In genomic region chr6:17554757-17555156, GRCm38 (mm10) we compare ENCODE assay signal across 10 mouse cellular contexts.
DNase-seq lines count a peak whose midpoint lies in the region; ATAC-seq and TF ChIP-seq lines count a peak whose summit lies in the region.
"Had no signal": no experiment of that assay in that cellular context is flagged by ENCODE, and none has a peak within 500 bp of the region (broad histone marks: within the 10 kb centered on the region; RNA-seq: fewer than 3 reads in every experiment).

No protein-coding gene starts in this region.

- H3K27me3 ChIP-seq in hindbrain, embryonic 13.5 days, result no peaks in the 10 kb centered on the region
- no peaks in the 10 kb centered on the region for H3K27me3 ChIP-seq in hindbrain, embryonic 12.5 days
- H3K27me3 ChIP-seq in C2C12 (ENCODE audit: control insufficient read depth, insufficient read depth, insufficient read length), result no peaks in the 10 kb centered on the region
- no peaks in the 10 kb centered on the region for H3K27me3 ChIP-seq in intestine, postnatal 0 days (replicated peaks; ENCODE audit: control insufficient read depth, insufficient read depth, low read length)
- H3K27me3 ChIP-seq in liver, embryonic 16.5 days (ENCODE audit: control insufficient read depth, insufficient read depth, low read depth, low read length), result no peaks in the 10 kb centered on the region
- H3K27me3 ChIP-seq: CH12.LX had no signal

- no peak overlapping the region for H3ac ChIP-seq in C2C12 (ENCODE audit: control insufficient read depth, insufficient read length, low read depth)

- no peak for DNase-seq in cerebellum, postnatal 25 days
- DNase-seq in embryo, embryonic 10.5 days (ENCODE audit: low spot score), result no peak
- no peak for DNase-seq in urinary bladder, postnatal 4 days (ENCODE audit: low spot score in 2 of 2)
- DNase-seq: cerebellum, adult 18-20 months had no signal

- no peak overlapping the region for H3K9ac ChIP-seq in hindbrain, embryonic 13.5 days
- H3K9ac ChIP-seq in hindbrain, embryonic 12.5 days, result no peak overlapping the region
- H3K9ac ChIP-seq in intestine, postnatal 0 days (ENCODE audit: low read depth, low read length), result no peak overlapping the region
- H3K9ac ChIP-seq in liver, embryonic 16.5 days (ENCODE audit: low read depth, low read length), result no peak overlapping the region

- H3K79me2 ChIP-seq in C2C12 (ENCODE audit: control insufficient read depth, insufficient read depth), result no peaks in the 10 kb centered on the region

- peaks cover 3% of the 10 kb centered on the region; the same call in 1 of the 2 replicates for H3K4me1 ChIP-seq in hindbrain, embryonic 13.5 days (replicated peaks)
- no peaks in the 10 kb centered on the region for H3K4me1 ChIP-seq in hindbrain, embryonic 12.5 days
- H3K4me1 ChIP-seq in intestine, postnatal 0 days (replicated peaks; ENCODE audit: control insufficient read depth, insufficient read depth, low read length), result peaks cover 16% of the 10 kb centered on the region; the same call in 1 of the 2 replicates
- H3K4me1 ChIP-seq in liver, embryonic 16.5 days (ENCODE audit: control insufficient read depth, low read depth, low read length), result no peaks in the 10 kb centered on the region

- H3K27ac ChIP-seq in hindbrain, embryonic 13.5 days, result no peak overlapping the region
- no peak overlapping the region for H3K27ac ChIP-seq in hindbrain, embryonic 12.5 days
- no peak overlapping the region for H3K27ac ChIP-seq in intestine, postnatal 0 days (ENCODE audit: low read depth, low read length)
- H3K27ac ChIP-seq in liver, embryonic 16.5 days (ENCODE audit: low read length), result peak overlapping the region; percentile 33; the same call in 1 of the 2 replicates

- H3K9me3 ChIP-seq in hindbrain, embryonic 13.5 days, result no peaks in the 10 kb centered on the region
- no peaks in the 10 kb centered on the region for H3K9me3 ChIP-seq in hindbrain, embryonic 12.5 days (replicated peaks)
- no peaks in the 10 kb centered on the region for H3K9me3 ChIP-seq in intestine, postnatal 0 days (ENCODE audit: control insufficient read depth)
- H3K9me3 ChIP-seq in liver, embryonic 16.5 days (replicated peaks; ENCODE audit: control insufficient read depth, low read length), result no peaks in the 10 kb centered on the region

- no peaks in the 10 kb centered on the region for H3K79me3 ChIP-seq in C2C12 (ENCODE audit: low read depth)

- no peak overlapping the region for H3K4me3 ChIP-seq in hindbrain, embryonic 13.5 days
- no peak overlapping the region for H3K4me3 ChIP-seq in hindbrain, embryonic 12.5 days
- H3K4me3 ChIP-seq in C2C12 (ENCODE audit: insufficient read depth, poor library complexity, severe bottlenecking), result no peak overlapping the region
- no peak overlapping the region for H3K4me3 ChIP-seq in intestine, postnatal 0 days (ENCODE audit: low read depth, low read length)
- H3K4me3 ChIP-seq in liver, embryonic 16.5 days (ENCODE audit: low read depth, low read length), result no peak overlapping the region

- no peaks in the 10 kb centered on the region for H3K36me3 ChIP-seq in hindbrain, embryonic 13.5 days
- H3K36me3 ChIP-seq in hindbrain, embryonic 12.5 days, result no peaks in the 10 kb centered on the region
- peaks cover 46% of the 10 kb centered on the region for H3K36me3 ChIP-seq in C2C12 (ENCODE audit: control insufficient read depth, insufficient read depth)
- H3K36me3 ChIP-seq in intestine, postnatal 0 days (ENCODE audit: control insufficient read depth, insufficient read depth), result peaks cover 7% of the 10 kb centered on the region; the same call in 1 of the 2 replicates
- H3K36me3 ChIP-seq in liver, embryonic 16.5 days (ENCODE audit: control insufficient read depth, insufficient read depth), result no peaks in the 10 kb centered on the region

- peak; percentile 72; the same call in 1 of the 2 replicates for ATAC-seq in hindbrain, embryonic 13.5 days (ENCODE audit: low FRiP score)
- no peak for ATAC-seq in hindbrain, embryonic 12.5 days (ENCODE audit: low FRiP score)
- peak; percentile 45 for ATAC-seq in intestine, postnatal 0 days
- ATAC-seq in liver, embryonic 16.5 days (ENCODE audit: low read depth), result peak; percentile 66

- TF ChIP-seq CTCF in C2C12 (IDR thresholded peaks at IDR 0.05; ENCODE audit: control insufficient read depth, insufficient read depth, insufficient read length), result no peak
- TF ChIP-seq CTCF in intestine, postnatal 0 days (IDR thresholded peaks at IDR 0.05; ENCODE audit: low read depth), result peak; percentile 34

- no peak overlapping the region for H3K4me2 ChIP-seq in hindbrain, embryonic 13.5 days
- H3K4me2 ChIP-seq in hindbrain, embryonic 12.5 days (replicated peaks), result no peak overlapping the region
- no peak overlapping the region for H3K4me2 ChIP-seq in intestine, postnatal 0 days (replicated peaks; ENCODE audit: low read depth)
- H3K4me2 ChIP-seq in liver, embryonic 16.5 days (ENCODE audit: low read depth, low read length), result no peak overlapping the region

- WGBS in hindbrain, embryonic 13.5 days, result 29% methylated on average over 3 of the region's 3 CpGs
- WGBS in hindbrain, embryonic 12.5 days, result 45% methylated on average over 3 of the region's 3 CpGs
- WGBS in intestine, postnatal 0 days, result 22% methylated on average over 3 of the region's 3 CpGs
- 47% methylated on average over 3 of the region's 3 CpGs for WGBS in liver, embryonic 16.5 days (ENCODE audit: insufficient replicate concordance)

TF ChIP-seq in C2C12, 6 proteins besides CTCF, POLR2A, EP300 and RAD21:
- TF ChIP-seq USF1 (IDR thresholded peaks at IDR 0.05; ENCODE audit: low read depth) (no peak), FOSL1 (IDR thresholded peaks at IDR 0.05; ENCODE audit: insufficient read depth, low read length, poor library complexity, severe bottlenecking) (peak; percentile 24), MAX (IDR thresholded peaks at IDR 0.05) (no peak), MYOG (IDR thresholded peaks at IDR 0.05; ENCODE audit: control insufficient read depth, extremely low read depth, insufficient read length) (no peak), MYOD1 (IDR thresholded peaks at IDR 0.05; ENCODE audit: control insufficient read depth, insufficient read length, low read depth) (peak; percentile 56), CEBPB (IDR thresholded peaks at IDR 0.05; ENCODE audit: low read depth) (no peak)
